Mouse (Mus musculus): Measurements from ENCODE around the gene Ptger1.

DNA sequence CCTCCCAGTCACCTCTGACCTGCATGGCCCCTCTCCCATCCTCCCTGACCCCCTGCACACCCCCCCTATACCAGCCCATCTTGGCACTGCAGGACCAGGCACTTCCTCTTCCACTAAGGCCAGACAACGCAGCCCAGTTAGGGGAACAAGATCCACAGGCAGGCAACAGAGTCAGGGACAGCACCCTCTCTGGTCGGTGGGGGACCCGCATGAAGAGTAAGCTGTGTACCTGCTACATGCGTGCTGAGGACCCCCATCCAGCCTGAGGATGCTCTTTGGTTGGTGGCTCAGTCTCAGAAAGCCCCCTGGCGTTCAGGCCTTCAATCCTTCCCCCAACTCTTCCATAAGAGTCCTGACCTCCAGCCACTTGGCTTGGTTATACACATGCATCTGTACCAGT lies 39.9 kb downstream of the Ptger1 start:
- TF ChIP-seq CTCF (IDR thresholded peaks at IDR 0.05; ENCODE audit: low read depth, low read length) (no peak), EP300 (IDR thresholded peaks at IDR 0.05; ENCODE audit: insufficient read depth, low read depth, low read length) (no peak)
